ENCODE assay signal across 24 mouse cellular contexts in the genomic region with DNA sequence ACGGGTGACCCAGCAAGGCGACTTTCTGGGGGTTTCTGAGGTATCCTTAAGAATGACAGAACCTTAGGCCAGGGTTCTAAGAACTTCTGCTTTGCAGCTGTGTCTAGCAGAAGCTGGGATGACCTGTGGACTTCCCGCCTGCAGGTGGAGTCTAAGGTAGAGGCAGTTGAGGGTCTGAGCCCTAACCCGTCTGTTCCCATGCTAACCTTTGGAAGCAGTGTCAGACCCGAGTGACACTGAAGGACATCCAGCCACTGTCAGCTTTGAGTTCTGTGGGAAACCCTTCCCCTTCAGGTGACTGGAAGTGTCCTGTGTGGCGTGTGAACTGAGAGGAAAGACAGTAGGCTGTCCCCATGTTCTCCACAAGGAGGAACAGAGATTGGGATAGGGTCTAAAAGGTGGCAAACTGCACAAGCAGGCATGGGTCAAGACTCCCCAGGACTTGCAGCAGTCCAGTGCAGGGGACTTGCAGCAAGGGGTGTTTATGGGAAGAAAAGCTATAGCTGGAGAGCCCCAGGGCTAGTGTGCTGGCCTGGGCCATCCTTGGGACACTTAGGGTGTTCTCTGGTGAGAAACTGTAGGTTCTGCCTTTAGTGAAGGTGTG. TPM values are rescaled to one million over a fixed set of nuclear protein-coding genes. Genes with fewer than 3 reads are reported as not detected.
DNase-seq lines count a peak whose midpoint lies in the region; ATAC-seq lines count a peak whose summit lies in the region.
"Had no signal": no experiment of that assay in that cellular context is flagged by ENCODE, and none has a peak within 500 bp of the region (broad histone marks: within the 10 kb centered on the region; RNA-seq: fewer than 3 reads in every experiment).

No protein-coding gene starts in this region.

- H3K4me3 ChIP-seq in heart, embryonic 13.5 days = no peak overlapping the region
- no peak overlapping the region for H3K4me3 ChIP-seq in hindbrain, embryonic 15.5 days
- H3K4me3 ChIP-seq in hindbrain, embryonic 16.5 days (ENCODE audit: low read length) = no peak overlapping the region
- H3K4me3 ChIP-seq: embryonic facial prominence, embryonic 15.5 days; forebrain, embryonic 12.5 days; limb, embryonic 13.5 days; lung, embryonic 15.5 days; midbrain, embryonic 10.5 days; midbrain, embryonic 15.5 days had no signal

- H3K4me2 ChIP-seq in heart, embryonic 13.5 days = peak overlapping the region; percentile 64
- H3K4me2 ChIP-seq in hindbrain, embryonic 15.5 days = no peak overlapping the region
- no peak overlapping the region for H3K4me2 ChIP-seq in hindbrain, embryonic 16.5 days (ENCODE audit: low read length)
- H3K4me2 ChIP-seq: liver, embryonic 11.5 days had no signal

- WGBS in heart, embryonic 13.5 days = 80% methylated on average over 6 of the region's 6 CpGs
- WGBS in hindbrain, embryonic 15.5 days = 85% methylated on average over 6 of the region's 6 CpGs
- 82% methylated on average over 6 of the region's 6 CpGs for WGBS in hindbrain, embryonic 16.5 days

- 0 out of 2 replicates have a peak overlapping the region, but pooled peaks have one; percentile 30 for H3K9ac ChIP-seq in heart, embryonic 13.5 days
- no peak overlapping the region for H3K9ac ChIP-seq in hindbrain, embryonic 15.5 days
- no peak overlapping the region for H3K9ac ChIP-seq in hindbrain, embryonic 16.5 days (ENCODE audit: low read depth, low read length)
- H3K9ac ChIP-seq: embryonic facial prominence, embryonic 15.5 days; forebrain, embryonic 12.5 days; limb, embryonic 13.5 days; lung, embryonic 15.5 days; midbrain, embryonic 15.5 days had no signal

- H3K9me3 ChIP-seq in heart, embryonic 13.5 days = no peaks in the 10 kb centered on the region
- no peaks in the 10 kb centered on the region for H3K9me3 ChIP-seq in hindbrain, embryonic 15.5 days
- no peaks in the 10 kb centered on the region for H3K9me3 ChIP-seq in hindbrain, embryonic 16.5 days (ENCODE audit: control insufficient read depth, low read length)
- H3K9me3 ChIP-seq: embryonic facial prominence, embryonic 10.5 days; embryonic facial prominence, embryonic 15.5 days; forebrain, embryonic 12.5 days; limb, embryonic 13.5 days; lung, embryonic 15.5 days; midbrain, embryonic 10.5 days; midbrain, embryonic 15.5 days had no signal

- H3K4me1 ChIP-seq in heart, embryonic 13.5 days = peaks cover 34% of the 10 kb centered on the region
- peaks cover 17% of the 10 kb centered on the region for H3K4me1 ChIP-seq in hindbrain, embryonic 15.5 days (replicated peaks)
- H3K4me1 ChIP-seq in hindbrain, embryonic 16.5 days (ENCODE audit: control insufficient read depth, insufficient read depth, low read depth, low read length) = peaks cover 13% of the 10 kb centered on the region

- DNase-seq in cerebellum, adult 18-20 months = peak; percentile 25 to 57
- no peak for DNase-seq in cerebellum, adult 8-10 months
- DNase-seq in heart, adult 9 months (ENCODE audit: low spot score in 2 of 2) = no peak
- DNase-seq in cerebellum, adult 9-11 months = peak; percentile 69
- no peak for DNase-seq in gastrocnemius, adult 8-10 months (ENCODE audit: low spot score in 2 of 2)
- DNase-seq: adrenal gland, postnatal 10 days; gastrocnemius, postnatal 25 days; thymus, adult 18-20 months; thymus, postnatal 25 days had no signal

- ATAC-seq in heart, embryonic 13.5 days (ENCODE audit: extremely low read depth, insufficient number of reproducible peaks, low FRiP score, low TSS enrichment) = no peak
- ATAC-seq in hindbrain, embryonic 15.5 days (ENCODE audit: low FRiP score, low read depth) = peak; percentile 6; the same call in 1 of the 2 replicates
- ATAC-seq in hindbrain, embryonic 16.5 days = no peak
- ATAC-seq: intestine, postnatal 0 days; Patski had no signal

- no peaks in the 10 kb centered on the region for H3K36me3 ChIP-seq in heart, embryonic 13.5 days
- H3K36me3 ChIP-seq in hindbrain, embryonic 15.5 days = no peaks in the 10 kb centered on the region
- H3K36me3 ChIP-seq in hindbrain, embryonic 16.5 days (ENCODE audit: control insufficient read depth, insufficient read depth, low read length) = no peaks in the 10 kb centered on the region
- H3K36me3 ChIP-seq: embryonic facial prominence, embryonic 10.5 days; embryonic facial prominence, embryonic 15.5 days; forebrain, embryonic 12.5 days; limb, embryonic 13.5 days; lung, embryonic 15.5 days; midbrain, embryonic 10.5 days; midbrain, embryonic 15.5 days had no signal

- peak overlapping the region; percentile 88 for H3K27ac ChIP-seq in heart, embryonic 13.5 days (replicated peaks)
- H3K27ac ChIP-seq in hindbrain, embryonic 15.5 days (replicated peaks) = no peak overlapping the region
- H3K27ac ChIP-seq in hindbrain, embryonic 16.5 days (ENCODE audit: low read depth, low read length) = no peak overlapping the region
- H3K27ac ChIP-seq: embryonic facial prominence, embryonic 10.5 days; forebrain, embryonic 12.5 days; limb, embryonic 13.5 days; lung, embryonic 15.5 days; midbrain, embryonic 10.5 days; stomach, postnatal 0 days had no signal

- H3K27me3 ChIP-seq in heart, embryonic 13.5 days (replicated peaks) = peaks cover 61% of the 10 kb centered on the region
- H3K27me3 ChIP-seq in hindbrain, embryonic 15.5 days = no peaks in the 10 kb centered on the region; the same call in 1 of the 2 replicates
- no peaks in the 10 kb centered on the region; the same call in 1 of the 2 replicates for H3K27me3 ChIP-seq in hindbrain, embryonic 16.5 days (replicated peaks; ENCODE audit: control insufficient read depth, insufficient read depth, low read length)
- H3K27me3 ChIP-seq: Patski had no signal

RNA-seq across cellular contexts. Expression of a gene that starts 8.5 kb away (rescaled TPM):
- 0.51 and 0.87 TPM in 2 replicates for polyA plus RNA-seq in heart, embryonic 13.5 days (2015; fragmentation: Nextera tagmentation; extraction: Ambion mirVana)
- polyA plus RNA-seq in hindbrain, embryonic 15.5 days (2015; fragmentation: Nextera tagmentation; extraction: Ambion mirVana) = 12.3 and 12.8 TPM in 2 replicates
- polyA plus RNA-seq in hindbrain, embryonic 16.5 days (2015; fragmentation: Nextera tagmentation; extraction: Ambion mirVana) = 13.1 and 15.2 TPM in 2 replicates
- under 1 TPM; 0.34 to 0.77 (median 0.61) TPM for total RNA-seq in gastrocnemius, adult 8-10 months (2022)
- total RNA-seq: megakaryocyte progenitor cell, adult 5-6 weeks had no signal

Comparison
In these comparisons a context has a peak if more than half of its experiments do, and no peak if none do; other contexts are left out.
1. DNase-seq: peak in cerebellum, adult 18-20 months (2 of 2) and cerebellum, adult 9-11 months (single experiment); none in cerebellum, adult 8-10 months (single experiment), heart, adult 9 months (0 of 2) and gastrocnemius, adult 8-10 months (0 of 2).